Mouse (Mus musculus) erythroblast, embryonic 14.5 days (primary cell): ENCODE data around the gene Miox.

Experiments
- GATA1 ChIP-seq: IDR thresholded peaks from 2 replicates; pipeline ENCODE4 v1.6.1; 2012; ENCODE audit warnings: low read length, inconsistent platforms, mixed read lengths
- TAL1 ChIP-seq: IDR thresholded peaks from 3 replicates; pipeline ENCODE4 v1.6.1; 2012; ENCODE audit warnings: low read length, inconsistent platforms, mixed read lengths

GRCm38 (mm10) chr15:89334774-89335537 is 758 bp downstream of the Miox start:
- TF ChIP-seq TAL1, result no peak
- TF ChIP-seq GATA1, result no peak
